Mouse (Mus musculus): ENCODE data around the gene Flii.

Flii gene

GRCm38 (mm10) chr11:60726601-60727391 is at the start of gene Flii:
TSS of gene Flii (minus strand) at chr11:60727263.
- peak; percentile 90 for DNase-seq (ENCODE audit: low read depth, low spot score)

- no peak for DNase-seq (ENCODE audit: low read depth, low spot score)
Observed at GRCm38 (mm10) chr11:60776107-60776828, 49.2 kb upstream of the Flii start.

GRCm38 (mm10) chr11:60775578-60775977 is 48.5 kb upstream of the Flii start:
- peak; percentile 58 for DNase-seq (ENCODE audit: low read depth, low spot score)

- DNase-seq (ENCODE audit: low read depth, low spot score): peak; percentile 44
Observed at GRCm38 (mm10) chr11:60774841-60775240, 47.8 kb upstream of the Flii start.

- no peak for DNase-seq (ENCODE audit: low read depth, low spot score)
Observed at GRCm38 (mm10) chr11:60774158-60774689, 47.2 kb upstream of the Flii start.

GRCm38 (mm10) chr11:60772161-60772560 is 45.1 kb upstream of the Flii start:
- DNase-seq (ENCODE audit: low read depth, low spot score): peak; percentile 52

- DNase-seq (ENCODE audit: low read depth, low spot score): no peak
Observed at GRCm38 (mm10) chr11:60770776-60771175, 43.7 kb upstream of the Flii start.

GRCm38 (mm10) chr11:60769322-60769721 is 42.3 kb upstream of the Flii start:
- DNase-seq (ENCODE audit: low read depth, low spot score): peak; percentile 85

GRCm38 (mm10) chr11:60766969-60767368 is 39.9 kb upstream of the Flii start:
- no peak for DNase-seq (ENCODE audit: low read depth, low spot score)

- peak; percentile 58 for DNase-seq (ENCODE audit: low read depth, low spot score)
Observed at GRCm38 (mm10) chr11:60761681-60762080, 34.6 kb upstream of the Flii start.

- DNase-seq (ENCODE audit: low read depth, low spot score): no peak
Observed at GRCm38 (mm10) chr11:60755570-60755969, 28.5 kb upstream of the Flii start.

- DNase-seq (ENCODE audit: low read depth, low spot score): no peak
Observed at GRCm38 (mm10) chr11:60740321-60740720, 13.3 kb upstream of the Flii start.

- DNase-seq (ENCODE audit: low read depth, low spot score): no peak
Observed at GRCm38 (mm10) chr11:60737450-60737849, 10.4 kb upstream of the Flii start.

- DNase-seq (ENCODE audit: low read depth, low spot score): no peak
Observed at GRCm38 (mm10) chr11:60736491-60736890, 9.4 kb upstream of the Flii start.

GRCm38 (mm10) chr11:60735191-60735590 is 8.1 kb upstream of the Flii start:
- DNase-seq (ENCODE audit: low read depth, low spot score): peak; percentile 24

- no peak for DNase-seq (ENCODE audit: low read depth, low spot score)
Observed at GRCm38 (mm10) chr11:60734206-60734605, 7.1 kb upstream of the Flii start.

- no peak for DNase-seq (ENCODE audit: low read depth, low spot score)
Observed at GRCm38 (mm10) chr11:60731251-60731650, 4.2 kb upstream of the Flii start.

- DNase-seq (ENCODE audit: low read depth, low spot score): no peak
Observed at GRCm38 (mm10) chr11:60730169-60730568, 3.1 kb upstream of the Flii start.

- no peak for DNase-seq (ENCODE audit: low read depth, low spot score)
Observed at GRCm38 (mm10) chr11:60729217-60729641, 2.2 kb upstream of the Flii start.

- peak; percentile 98 for DNase-seq (ENCODE audit: low read depth, low spot score)
Observed at GRCm38 (mm10) chr11:60728260-60728761, 1.2 kb upstream of the Flii start, which contains the start of gene Mief2. TSS of gene Mief2 (plus strand) at chr11:60728398.

GRCm38 (mm10) chr11:60727392-60728140 is 503 bp upstream of the Flii start:
- DNase-seq (ENCODE audit: low read depth, low spot score): no peak

- no peak for DNase-seq (ENCODE audit: low read depth, low spot score)
Observed at GRCm38 (mm10) chr11:60719263-60719662, 7.8 kb downstream of the Flii start.

All from A20 (cell line).